Mouse (Mus musculus) CH12.LX (cell line): ENCODE measurements around the gene Agpat4. TPM values are rescaled to one million over a fixed set of nuclear protein-coding genes. Genes with fewer than 3 reads are reported as not detected.

Source experiments
- DNase-seq: peaks from one replicate; pipeline ENCODE4 v3.0.0-alpha.2; 2013; ENCODE audit errors: extremely low read depth
- H3K27ac ChIP-seq: 2 replicates; pipeline ENCODE4 v1.5.1; 2012; ENCODE audit warnings: low read depth, mild to moderate bottlenecking, control low read depth, moderate library complexity; ENCODE audit not compliant: insufficient read depth
- H3K27me3 ChIP-seq: replicated peaks from 2 replicates; pipeline ENCODE3; 2012; ENCODE audit warnings: inconsistent platforms
- H3K36me3 ChIP-seq, 2 experiments: replicated peaks in 1 of 2; 2 replicates each; pipeline versions ENCODE3 to v1.6.1; 2012; ENCODE audit warnings: inconsistent platforms in 1 of 2, low read length in 1 of 2, mild to moderate bottlenecking in 1 of 2, mixed read lengths in 1 of 2, moderate library complexity in 1 of 2; ENCODE audit not compliant: control insufficient read depth in 1 of 2, insufficient read depth in 1 of 2
- H3K4me1 ChIP-seq, 2 experiments: 2 replicates each; pipeline ENCODE4 v1.6.1; 2012; ENCODE audit warnings: inconsistent platforms in 1 of 2, moderate library complexity in 1 of 2; ENCODE audit not compliant: insufficient read depth in 2 of 2, control insufficient read depth in 1 of 2
- H3K4me2 ChIP-seq: 2 replicates; pipeline ENCODE4 v1.6.1; 2012; ENCODE audit warnings: low read depth, mild to moderate bottlenecking, control low read depth; ENCODE audit not compliant: poor library complexity, insufficient read depth, severe bottlenecking
- H3K4me3 ChIP-seq, 3 experiments: fragments of 150-350 bp in 1 of 3; sonication (generic) in 1 of 3; replicated peaks in 1 of 3; 2 replicates each; pipeline versions ENCODE3 to v1.5.1; 2011 to 2012; ENCODE audit warnings: low read depth in 2 of 3, low read length in 2 of 3, mild to moderate bottlenecking in 2 of 3, moderate library complexity in 2 of 3, control low read depth in 1 of 3, improper control_type of control experiment in 1 of 3, inconsistent platforms in 1 of 3, mixed read lengths in 1 of 3; ENCODE audit not compliant: poor library complexity in 1 of 3
- H3K79me2 ChIP-seq: replicated peaks from 2 replicates; pipeline ENCODE4 v1.6.1; 2012; ENCODE audit warnings: mild to moderate bottlenecking, moderate library complexity; ENCODE audit not compliant: control insufficient read depth, poor library complexity, insufficient read depth, severe bottlenecking; ENCODE audit errors: extremely low read depth
- H3K9ac ChIP-seq: 2 replicates; pipeline ENCODE4 v1.6.1; 2012; ENCODE audit warnings: low read depth, mild to moderate bottlenecking, control low read depth, moderate library complexity; ENCODE audit not compliant: insufficient read depth
- H3K9me3 ChIP-seq: replicated peaks from 2 replicates; pipeline ENCODE3; 2012; ENCODE audit warnings: low read length, inconsistent platforms, mixed read lengths
- BHLHE40 ChIP-seq: IDR thresholded peaks from 2 replicates; pipeline ENCODE4 v1.6.1; 2011; ENCODE audit warnings: mild to moderate bottlenecking, low read depth, low read length, improper control_type of control experiment
- CHD1 ChIP-seq: IDR thresholded peaks from 2 replicates; pipeline ENCODE4 v1.6.1; 2012; ENCODE audit warnings: low read depth, low read length, improper control_type of control experiment, inconsistent platforms
- CHD2 ChIP-seq: IDR thresholded peaks from 2 replicates; pipeline ENCODE4 v1.6.1; 2011; ENCODE audit warnings: low read length, improper control_type of control experiment
- E2F4 ChIP-seq: IDR thresholded peaks from 2 replicates; pipeline ENCODE4 v1.6.1; 2011; ENCODE audit warnings: low read depth, low read length, improper control_type of control experiment; ENCODE audit not compliant: insufficient replicate concordance
- ELF1 ChIP-seq: IDR thresholded peaks from 2 replicates; pipeline ENCODE4 v1.6.1; 2014; ENCODE audit warnings: low read depth, mild to moderate bottlenecking, inconsistent platforms, low read length, improper control_type of control experiment
- EP300 ChIP-seq: IDR thresholded peaks from 2 replicates; pipeline ENCODE4 v1.6.1; 2011; ENCODE audit warnings: low read length, improper control_type of control experiment
- ETS1 ChIP-seq: conservative IDR thresholded peaks from 2 replicates; pipeline ENCODE4 v1.6.1; 2012; ENCODE audit warnings: low read depth, mild to moderate bottlenecking, inconsistent platforms, low read length, improper control_type of control experiment, moderate library complexity
- GABPA ChIP-seq: IDR thresholded peaks from 2 replicates; pipeline ENCODE4 v1.6.1; 2012; ENCODE audit warnings: low read depth, low read length, improper control_type of control experiment, inconsistent platforms; ENCODE audit not compliant: insufficient replicate concordance
- HCFC1 ChIP-seq: IDR thresholded peaks from 2 replicates; pipeline ENCODE4 v1.6.1; 2012; ENCODE audit warnings: low read depth, mild to moderate bottlenecking, inconsistent platforms, low read length, improper control_type of control experiment
- IRF4 ChIP-seq: IDR thresholded peaks from 2 replicates; pipeline ENCODE4 v1.6.1; 2014; ENCODE audit warnings: low read depth, mild to moderate bottlenecking, inconsistent platforms, low read length, improper control_type of control experiment
- JUN ChIP-seq: IDR thresholded peaks from 2 replicates; pipeline ENCODE4 v1.6.1; 2011; ENCODE audit warnings: low read depth, mild to moderate bottlenecking, low read length, improper control_type of control experiment, moderate library complexity; ENCODE audit not compliant: insufficient read depth
- JUND ChIP-seq: conservative IDR thresholded peaks from 2 replicates; pipeline ENCODE4 v1.6.1; 2011; ENCODE audit warnings: low read depth, low read length, improper control_type of control experiment
- KAT2A ChIP-seq: IDR thresholded peaks from 2 replicates; pipeline ENCODE4 v1.6.1; 2012; ENCODE audit warnings: low read length, improper control_type of control experiment, inconsistent platforms; ENCODE audit not compliant: insufficient replicate concordance
- MAFK ChIP-seq: IDR thresholded peaks from 2 replicates; pipeline ENCODE4 v1.6.1; 2011; ENCODE audit warnings: low read length, improper control_type of control experiment; ENCODE audit not compliant: insufficient replicate concordance
- MAX ChIP-seq: IDR thresholded peaks from 2 replicates; pipeline ENCODE4 v1.6.1; 2011; ENCODE audit warnings: low read length, improper control_type of control experiment
- MAZ ChIP-seq: IDR thresholded peaks from 2 replicates; pipeline ENCODE4 v1.6.1; 2012; ENCODE audit warnings: low read depth, mild to moderate bottlenecking, inconsistent platforms, low read length, improper control_type of control experiment, moderate library complexity
- MEF2A ChIP-seq: IDR thresholded peaks from 2 replicates; pipeline ENCODE4 v1.6.1; 2014; ENCODE audit warnings: low read depth, mild to moderate bottlenecking, inconsistent platforms, low read length, improper control_type of control experiment, borderline replicate concordance
- MXI1 ChIP-seq: IDR thresholded peaks from 2 replicates; pipeline ENCODE4 v1.6.1; 2011; ENCODE audit warnings: mild to moderate bottlenecking, low read depth, low read length, improper control_type of control experiment
- MYC ChIP-seq: IDR thresholded peaks from 2 replicates; pipeline ENCODE4 v1.6.1; 2011; ENCODE audit warnings: low read depth, mild to moderate bottlenecking, improper control_type of control experiment, low read length
- NELFE ChIP-seq: IDR thresholded peaks from 2 replicates; pipeline ENCODE4 v1.6.1; 2011; ENCODE audit warnings: low read depth, low read length, improper control_type of control experiment
- NRF1 ChIP-seq: IDR thresholded peaks from 2 replicates; pipeline ENCODE4 v1.6.1; 2014; ENCODE audit warnings: low read depth, mild to moderate bottlenecking, inconsistent platforms, low read length, improper control_type of control experiment, moderate library complexity
- PAX5 ChIP-seq: IDR thresholded peaks from 2 replicates; pipeline ENCODE4 v1.6.1; 2012; ENCODE audit warnings: low read length, inconsistent platforms, mixed read lengths
- POLR2A ChIP-seq: IDR thresholded peaks from 2 replicates; pipeline ENCODE4 v1.6.1; 2011; ENCODE audit warnings: low read depth, mild to moderate bottlenecking, improper control_type of control experiment, low read length
- POLR2AphosphoS2 ChIP-seq: IDR thresholded peaks from 2 replicates; pipeline ENCODE4 v1.6.1; 2011; ENCODE audit warnings: low read depth, low read length, improper control_type of control experiment
- RAD21 ChIP-seq: IDR thresholded peaks from 2 replicates; pipeline ENCODE4 v1.6.1; 2011; ENCODE audit warnings: low read depth, mild to moderate bottlenecking, low read length, improper control_type of control experiment, moderate library complexity
- RCOR1 ChIP-seq: conservative IDR thresholded peaks from 2 replicates; pipeline ENCODE4 v1.6.1; 2012; ENCODE audit warnings: low read depth, mild to moderate bottlenecking, inconsistent platforms, low read length, improper control_type of control experiment
- SIN3A ChIP-seq: IDR thresholded peaks from 2 replicates; pipeline ENCODE4 v1.6.1; 2012; ENCODE audit warnings: low read length, improper control_type of control experiment, inconsistent platforms
- TBP ChIP-seq: conservative IDR thresholded peaks from 2 replicates; pipeline ENCODE4 v1.6.1; 2011; ENCODE audit warnings: low read depth, low read length, improper control_type of control experiment
- TCF12 ChIP-seq: IDR thresholded peaks from 2 replicates; pipeline ENCODE4 v1.6.1; 2014; ENCODE audit warnings: low read depth, mild to moderate bottlenecking, inconsistent platforms, low read length, improper control_type of control experiment
- UBTF ChIP-seq: IDR thresholded peaks from 2 replicates; pipeline ENCODE4 v1.6.1; 2012; ENCODE audit warnings: low read depth, mild to moderate bottlenecking, inconsistent platforms, low read length, improper control_type of control experiment, moderate library complexity
- USF1 ChIP-seq: IDR thresholded peaks from 2 replicates; pipeline ENCODE4 v1.6.1; 2014; ENCODE audit warnings: low read depth, mild to moderate bottlenecking, inconsistent platforms, low read length, improper control_type of control experiment
- USF2 ChIP-seq: conservative IDR thresholded peaks from 2 replicates; pipeline ENCODE4 v1.6.1; 2011; ENCODE audit warnings: low read depth, low read length, improper control_type of control experiment
- ZC3H11A ChIP-seq: IDR thresholded peaks from 2 replicates; pipeline ENCODE4 v1.6.1; 2012; ENCODE audit warnings: low read depth, mild to moderate bottlenecking, inconsistent platforms, low read length, improper control_type of control experiment
- ZKSCAN1 ChIP-seq: IDR thresholded peaks from 2 replicates; pipeline ENCODE4 v1.6.1; 2012; ENCODE audit warnings: low read depth, inconsistent platforms, low read length, improper control_type of control experiment, borderline replicate concordance
- ZMIZ1 ChIP-seq: IDR thresholded peaks from 2 replicates; pipeline ENCODE4 v1.6.1; 2012; ENCODE audit warnings: low read depth, mild to moderate bottlenecking, inconsistent platforms, low read length, improper control_type of control experiment
- ZNF384 ChIP-seq: IDR thresholded peaks from 2 replicates; pipeline ENCODE4 v1.6.1; 2012; ENCODE audit warnings: low read depth, low read length, improper control_type of control experiment, inconsistent platforms
- dilution Hi-C: fragments of 300-500 bp; cut with MboI; formaldehyde crosslinking; loops from 2 replicates; pipeline ENCODE4 v1.14.3; 2020; ENCODE audit warnings: low sequenced_read_pairs; ENCODE audit not compliant: extremely low pct_unique_long_range_greater_than_20kb, extremely low pct_ligation_motif_present
- in situ Hi-C: fragments of 300-500 bp; cut with MboI; formaldehyde crosslinking; loops from 3 replicates; pipeline ENCODE4 v1.14.3; 2019; ENCODE audit warnings: low sequenced_read_pairs, low pct_ligation_motif_present, low pct_unique_long_range_greater_than_20kb, mixed read lengths
- polyA plus RNA-seq: library from polyadenylated mRNA; unstranded; fragments of >175 nt; gene quantifications from 2 replicates; pipeline ENCODE4 v1.2.1, GENCODE M21; 2012; ENCODE audit warnings: low read depth; ENCODE audit not compliant: insufficient read length
- total RNA-seq, 2 experiments: library from RNA; depleted of rRNA; stranded (reverse); fragments of 300-350 nt in 1 of 2; fragments of >200 nt in 1 of 2; gene quantifications; 2 replicates each; pipeline ENCODE4 v1.2.3; 2012 to 2014

Gene Agpat4
- total and polyA plus RNA-seq, 3 experiments, result 34.7 to 83.2 (median 44.5) TPM

GRCm38 (mm10) chr17:12164507-12164906 lies 46.0 kb downstream of the Agpat4 start:
- peaks cover 64 to 99% of the 10 kb centered on the region in 2 experiments for H3K4me1 ChIP-seq
- peak overlapping the region in 2 of 3 experiments; percentile 29 to 42 for H3K4me3 ChIP-seq
- H3K79me2 ChIP-seq, result peaks cover 20% of the 10 kb centered on the region
- no peaks in the 10 kb centered on the region for H3K27me3 ChIP-seq
- H3K4me2 ChIP-seq, result peak overlapping the region; percentile 53
- DNase-seq, result peak; percentile 94
- H3K27ac ChIP-seq, result peak overlapping the region; percentile 96
- peak overlapping the region; percentile 42 for H3K9ac ChIP-seq
- TF ChIP-seq CHD2 (peak; percentile 78; the same call in 1 of the 2 replicates), IRF4 (peak; percentile 98), USF1 (no peak), HCFC1 (no peak), E2F4 (no peak), MAFK (peak; percentile 88), MAZ (peak; percentile 68), MYC (peak; percentile 76), RAD21 (peak; percentile 7), CHD1 (no peak), MEF2A (peak; percentile 95), USF2 (no peak), NELFE (peak; percentile 42; the same call in 1 of the 2 replicates), JUND (peak; percentile 80), ZMIZ1 (no peak), ZNF384 (no peak), POLR2AphosphoS2 (no peak; the same call in none of the 2 replicates), UBTF (no peak), NRF1 (no peak), RCOR1 (peak; percentile 90; the same call in 1 of the 2 replicates), ETS1 (peak; percentile 96), BHLHE40 (peak; percentile 97), TBP (peak; percentile 60), JUN (peak; percentile 85), MAX (peak; percentile 85; the same call in 1 of the 2 replicates), SIN3A (peak; percentile 89), MXI1 (no peak), ZKSCAN1 (no peak), PAX5 (no peak), TCF12 (peak; percentile 99), ZC3H11A (no peak), ELF1 (no peak), POLR2A (peak; percentile 30; the same call in 1 of the 2 replicates), EP300 (peak; percentile 98), GABPA (no peak), KAT2A (no peak)
- peaks cover 0 to 44% of the 10 kb centered on the region in 2 experiments for H3K36me3 ChIP-seq
- dilution Hi-C loops (no loop called here), in situ Hi-C loops (loop anchor here (5.0 to 25.0 kb wide), 4 partner anchors 33 to 598 kb away; partner anchors contain the start of genes Agpat4 and Igf2r)
- H3K9me3 ChIP-seq, result no peaks in the 10 kb centered on the region
